Mouse (Mus musculus): ENCODE data around the gene Rfx2.

GRCm38 (mm10) chr17:56874936-56875651, 44.3 kb upstream of the Rfx2 start, which contains the start of gene 1700061G19Rik:
- TF ChIP-seq CTCF (IDR thresholded peaks at IDR 0.05; ENCODE audit: low read depth) (no peak), EP300 (IDR thresholded peaks at IDR 0.05; ENCODE audit: low read depth) (no peak)
